Mouse (Mus musculus) gastrocnemius, postnatal 36 days (tissue): ENCODE data around the gene Gosr1. TPM values are rescaled to one million over a fixed set of nuclear protein-coding genes. Genes with fewer than 3 reads are reported as not detected.
"Not testable (repeated sequence)": the region's sequence is repeated elsewhere in the genome, so short reads cannot be mapped to it uniquely, and the experiment has no call there.

Source experiments
- DNase-seq, 2 experiments: peaks; one replicate each; pipeline ENCODE4 v3.0.0; 2022
- intact Hi-C: fragments of 180-260 bp; cut with DNase I; formaldehyde crosslinking; loops from one replicate; pipeline ENCODE4 v1.15.1; 2025
- total RNA-seq, 2 experiments: library from RNA; stranded (reverse); gene quantifications; 2 replicates each; pipeline ENCODE4 v1.2.3; 2021

Gosr1 gene
- total RNA-seq, 2 experiments from 2014 or later, result 19.3 to 20.5 TPM

- intact Hi-C loops, result loop anchor here (5.0 kb wide), 1 partner anchor 65 kb away; the partner anchor contains the start of gene Trarg1
- DNase-seq, result no peak
Observed at GRCm38 (mm10) chr11:76742511-76742910, 20.9 kb downstream of the Gosr1 start.

GRCm38 (mm10) chr11:76739125-76739524 is 24.3 kb downstream of the Gosr1 start:
- no peak for DNase-seq
- intact Hi-C loops, result no loop called here

GRCm38 (mm10) chr11:76735753-76736324 is 27.5 kb downstream of the Gosr1 start:
- DNase-seq, result no peak
- intact Hi-C loops, result no loop called here

GRCm38 (mm10) chr11:76734560-76734959 is 28.8 kb downstream of the Gosr1 start:
- DNase-seq, result no peak
- intact Hi-C loops, result no loop called here

GRCm38 (mm10) chr11:76730650-76731049 is 32.7 kb downstream of the Gosr1 start:
- DNase-seq, result no peak
- intact Hi-C loops, result no loop called here

GRCm38 (mm10) chr11:76728093-76728492 is 35.3 kb downstream of the Gosr1 start:
- DNase-seq, result no peak
- intact Hi-C loops, result no loop called here

- intact Hi-C loops, result no loop called here
- DNase-seq, result no peak
Observed at GRCm38 (mm10) chr11:76723911-76724310, 39.5 kb downstream of the Gosr1 start.

- intact Hi-C loops, result no loop called here
- DNase-seq, result no peak
Observed at GRCm38 (mm10) chr11:76717000-76717399, 46.4 kb downstream of the Gosr1 start.

- DNase-seq, result peak; percentile 25 to 30
- intact Hi-C loops, result no loop called here
Observed at GRCm38 (mm10) chr11:76709625-76710452, 53.5 kb downstream of the Gosr1 start.

- intact Hi-C loops, result no loop called here
- DNase-seq, result no peak
Observed at GRCm38 (mm10) chr11:76708881-76709280, 54.5 kb downstream of the Gosr1 start.

- no peak for DNase-seq
- intact Hi-C loops, result no loop called here
Observed at GRCm38 (mm10) chr11:76708066-76708465, 55.3 kb downstream of the Gosr1 start.

- intact Hi-C loops, result no loop called here
Observed at GRCm38 (mm10) chr11:76707656-76708055, 55.7 kb downstream of the Gosr1 start.

GRCm38 (mm10) chr11:76699626-76700025 is 63.8 kb downstream of the Gosr1 start:
- intact Hi-C loops, result no loop called here
- no peak for DNase-seq

More at GRCm38 (mm10) chr11:76707656-76708055, 55.7 kb downstream of the Gosr1 start:
- no peak for DNase-seq

GRCm38 (mm10) chr11:76695810-76696209 is 67.6 kb downstream of the Gosr1 start:
- no peak for DNase-seq
- intact Hi-C loops, result no loop called here

GRCm38 (mm10) chr11:76692096-76692495 is 71.3 kb downstream of the Gosr1 start:
- no peak for DNase-seq
- intact Hi-C loops, result no loop called here

- intact Hi-C loops, result no loop called here
- no peak for DNase-seq
Observed at GRCm38 (mm10) chr11:76685604-76686003, 77.8 kb downstream of the Gosr1 start.

- not testable (repeated sequence) for DNase-seq
- intact Hi-C loops, result loop anchor here (5.0 kb wide), 2 partner anchors 63 to 213 kb away; no protein-coding TSS in a partner anchor
Observed at GRCm38 (mm10) chr11:76679508-76679907, 83.9 kb downstream of the Gosr1 start, which contains the start of gene Trarg1. Gene Trarg1 (plus strand): TSS chr11:76679808.

Other genes starting within 250 kb of the Gosr1 start
- gene Abr, start 141.3 kb downstream of the Gosr1 start, total RNA-seq, result 10 to 100 TPM in 1 of 2 experiments, 1 to 10 TPM in 1; 8.2 to 12.7 TPM
- not detected for gene Bhlha9, start 91.1 kb downstream of the Gosr1 start, total RNA-seq
- 1 to 10 TPM; 1.0 to 2.1 TPM for gene Trarg1, start 83.8 kb downstream of the Gosr1 start, total RNA-seq
- 10 to 100 TPM; 28.2 to 28.9 TPM for gene Cpd, start 83.4 kb upstream of the Gosr1 start, total RNA-seq
- gene Tmigd1, start 138.6 kb upstream of the Gosr1 start, total RNA-seq, result under 1 TPM in 1 of 2 experiments, not detected in 1; 0.41 TPM
- gene Blmh, start 161.2 kb upstream of the Gosr1 start, total RNA-seq, result 10 to 100 TPM; 29.6 to 33.0 TPM
- gene Slc6a4, start 235.0 kb upstream of the Gosr1 start, total RNA-seq, result under 1 TPM; 0.15 to 0.31 TPM